Mouse (Mus musculus) heart, adult 2 months (tissue): ENCODE results near the gene Als2cr12.
"Not testable (repeated sequence)": the region's sequence is repeated elsewhere in the genome, so short reads cannot be mapped to it uniquely, and the experiment has no call there.

Source experiments
- CTCF ChIP-seq: fragments of 200-600 bp; IDR thresholded peaks from 2 replicates; pipeline ENCODE4 v1.8.1; 2022; ENCODE audit warnings: antibody characterized with exemption, mild to moderate bottlenecking, moderate library complexity
- EP300 ChIP-seq: fragments of 200-500 bp; IDR thresholded peaks from 2 replicates; pipeline ENCODE4 v1.6.1; 2011; ENCODE audit warnings: low read depth, low read length, control low read depth; ENCODE audit not compliant: insufficient read depth
- POLR2A ChIP-seq: fragments of 200-500 bp; IDR thresholded peaks from 2 replicates; pipeline ENCODE4 v1.6.1; 2011; ENCODE audit warnings: mild to moderate bottlenecking, low read depth, low read length, control low read depth; ENCODE audit not compliant: insufficient read depth

DNA sequence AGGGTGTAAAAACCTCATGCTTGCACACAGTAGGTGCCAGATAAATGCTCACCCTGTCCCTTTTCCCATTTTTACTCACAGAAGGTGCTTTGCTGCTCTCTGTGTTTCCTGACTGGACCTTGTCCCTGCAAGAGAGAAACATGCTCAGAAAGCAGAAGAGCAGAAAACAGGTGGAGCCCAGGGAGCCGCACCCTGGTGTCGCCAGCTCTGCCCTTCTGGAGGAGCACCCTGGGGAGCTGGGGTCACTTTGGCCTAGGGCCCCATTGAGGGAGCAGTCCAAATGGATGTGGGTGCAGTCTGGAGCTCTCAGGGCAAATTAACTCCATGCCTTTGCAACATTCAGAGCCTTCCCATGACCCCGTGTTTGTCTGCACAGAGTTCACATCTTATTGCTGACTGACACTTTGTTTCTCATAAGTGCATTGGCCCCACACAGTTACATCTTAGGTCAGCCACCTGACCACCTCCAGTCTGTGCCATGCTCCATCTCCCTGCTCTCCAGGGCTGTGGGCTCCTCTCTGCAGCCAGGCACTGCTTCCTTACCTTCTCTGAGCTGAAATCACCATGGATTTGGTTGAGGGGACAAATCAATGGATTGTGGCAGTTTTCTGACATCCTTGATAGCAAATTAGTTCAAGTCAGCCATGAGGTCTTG, 4.8 kb downstream of the Als2cr12 start:
- TF ChIP-seq EP300, POLR2A, CTCF: not testable (repeated sequence)
